Mouse (Mus musculus) brain, embryonic 14.5 days (tissue): Measurements from ENCODE around the gene 4930432M17Rik. TPM values are rescaled to one million over a fixed set of nuclear protein-coding genes. Genes with fewer than 3 reads are reported as not detected.
A peak's percentile ranks its signal among the peaks of the same experiment; 100 is the strongest.

Experiments used
- DNase-seq: peaks from one replicate; pipeline ENCODE4 v3.0.0-alpha.2; 2011; ENCODE audit warnings: low read depth
- CTCF ChIP-seq: fragments of 200-500 bp; IDR thresholded peaks from 2 replicates; pipeline ENCODE4 v1.5.1; 2012; ENCODE audit warnings: inconsistent platforms, mild to moderate bottlenecking, moderate library complexity, borderline replicate concordance; ENCODE audit not compliant: insufficient read depth, insufficient read length; ENCODE audit errors: extremely low read depth
- POLR2A ChIP-seq: fragments of 200-500 bp; IDR thresholded peaks from 2 replicates; pipeline ENCODE4 v1.6.1; 2012; ENCODE audit warnings: mild to moderate bottlenecking, inconsistent platforms, borderline replicate concordance; ENCODE audit not compliant: poor library complexity, insufficient read depth, insufficient read length, severe bottlenecking; ENCODE audit errors: extremely low read depth
- polyA plus RNA-seq: library from polyadenylated mRNA; depleted of rRNA; stranded (reverse); fragments of >200 nt; gene quantifications from 2 replicates; pipeline ENCODE4 v1.2.3, GENCODE M21; 2012; rRNA removed

The 4930432M17Rik gene
- polyA plus RNA-seq, 1 experiment: not detected

GRCm38 (mm10) chr3:121715741-121716459 lies 45.3 kb downstream of the 4930432M17Rik start:
- peak; percentile 57 for DNase-seq
- TF ChIP-seq CTCF (no peak), POLR2A (no peak)

GRCm38 (mm10) chr3:121716480-121716879 lies 45.9 kb downstream of the 4930432M17Rik start:
- DNase-seq: no peak
- TF ChIP-seq CTCF (no peak), POLR2A (no peak)

- no peak for DNase-seq
- TF ChIP-seq POLR2A (no peak), CTCF (no peak)
These were observed 48.1 kb downstream of the 4930432M17Rik start for GRCm38 (mm10) chr3:121718679-121719078.

GRCm38 (mm10) chr3:121719701-121720100 lies 49.1 kb downstream of the 4930432M17Rik start:
- TF ChIP-seq CTCF: no peak
- no peak for DNase-seq

GRCm38 (mm10) chr3:121720801-121721690 lies 50.5 kb downstream of the 4930432M17Rik start:
- TF ChIP-seq CTCF (no peak), POLR2A (no peak)
- peak; percentile 78 for DNase-seq

GRCm38 (mm10) chr3:121721691-121722070 lies 51.1 kb downstream of the 4930432M17Rik start:
- DNase-seq: no peak
- TF ChIP-seq CTCF (no peak), POLR2A (no peak)

- peak; percentile 88 for DNase-seq
- TF ChIP-seq CTCF (peak; percentile 65; the same call in 1 of the 2 replicates), POLR2A (0 out of 2 replicates have a peak, but pooled peaks have one; percentile 40)
These were observed 52.6 kb downstream of the 4930432M17Rik start, which contains the start of gene F3 for GRCm38 (mm10) chr3:121722971-121723844. F3 (plus strand) TSS chr3:121723537.

GRCm38 (mm10) chr3:121723968-121724524 lies 53.5 kb downstream of the 4930432M17Rik start:
- TF ChIP-seq CTCF: no peak
- TF ChIP-seq POLR2A: no peak

GRCm38 (mm10) chr3:121724553-121724952 lies 54.0 kb downstream of the 4930432M17Rik start:
- DNase-seq: no peak
- no peak for TF ChIP-seq CTCF
- no peak for TF ChIP-seq POLR2A

More at GRCm38 (mm10) chr3:121723968-121724524, 53.5 kb downstream of the 4930432M17Rik start:
- DNase-seq: peak; percentile 67

- DNase-seq: no peak
- TF ChIP-seq POLR2A (no peak), CTCF (no peak)
These were observed 55.1 kb downstream of the 4930432M17Rik start for GRCm38 (mm10) chr3:121725651-121726050.

GRCm38 (mm10) chr3:121729678-121730077 lies 59.1 kb downstream of the 4930432M17Rik start:
- TF ChIP-seq CTCF: no peak
- TF ChIP-seq POLR2A: no peak
- no peak for DNase-seq

Other genes starting within 250 kb of the 4930432M17Rik start
- gene Cnn3, start 244.3 kb upstream of the 4930432M17Rik start, polyA plus RNA-seq: 412 and 494 TPM in 2 replicates
- 0.19 and 0.29 TPM in 2 replicates for gene Slc44a3, start 138.4 kb upstream of the 4930432M17Rik start, polyA plus RNA-seq
- 6.5 and 7.5 TPM in 2 replicates for gene F3, start 52.8 kb downstream of the 4930432M17Rik start, polyA plus RNA-seq
- 13.3 and 30.5 TPM in 2 replicates for gene Abcd3, start 144.5 kb downstream of the 4930432M17Rik start, polyA plus RNA-seq